Mouse (Mus musculus) olfactory bulb, adult 2 months (tissue): ENCODE data around the gene Wdr38. TPM values are rescaled to one million over a fixed set of nuclear protein-coding genes. Genes with fewer than 3 reads are reported as not detected.
"Not testable (repeated sequence)": the region's sequence is repeated elsewhere in the genome, so short reads cannot be mapped to it uniquely, and the experiment has no call there.

Experiments
- H3K27ac ChIP-seq: fragments of 200-500 bp; 2 replicates; pipeline ENCODE4 v1.5.1; 2012; ENCODE audit warnings: low read depth, low read length; ENCODE audit not compliant: insufficient read depth
- H3K4me1 ChIP-seq: fragments of 200-500 bp; 2 replicates; pipeline ENCODE4 v1.6.1; 2012; ENCODE audit warnings: low read length; ENCODE audit not compliant: control insufficient read depth, insufficient read depth
- H3K4me3 ChIP-seq: fragments of 200-500 bp; 2 replicates; pipeline ENCODE4 v1.5.1; 2012; ENCODE audit warnings: mild to moderate bottlenecking, low read depth, low read length, moderate library complexity; ENCODE audit not compliant: insufficient read depth
- CTCF ChIP-seq: fragments of 200-500 bp; IDR thresholded peaks from 2 replicates; pipeline ENCODE4 v1.5.1; 2012; ENCODE audit warnings: low read depth, mild to moderate bottlenecking, low read length, moderate library complexity; ENCODE audit not compliant: insufficient read depth
- POLR2A ChIP-seq: fragments of 200-500 bp; IDR thresholded peaks from 2 replicates; pipeline ENCODE4 v1.6.1; 2012; ENCODE audit warnings: mild to moderate bottlenecking, low read depth, low read length, moderate library complexity; ENCODE audit not compliant: insufficient read depth
- WGBS: fragments of 180-500 bp; shearing (Covaris S2); methylation state at CpG from one replicate; pipeline ENCODE4 v1.1.7; 2018; 5-methylcytosine and 5-hydroxymethylcytosine counted together
- polyA plus RNA-seq: library from polyadenylated mRNA; stranded (reverse); fragments of >200 nt; gene quantifications from 2 replicates; pipeline ENCODE4 v1.2.4, GENCODE M21; 2012; ENCODE audit warnings: low replicate concordance; ENCODE audit not compliant: missing spikeins, insufficient read depth, insufficient read length

Wdr38 gene
- polyA plus RNA-seq, 1 experiment: not detected

GRCm38 (mm10) chr2:39004372-39004771 lies 7.1 kb downstream of the Wdr38 start:
- TF ChIP-seq CTCF (no peak), POLR2A (no peak)
- peaks cover 9% of the 10 kb centered on the region for H3K4me1 ChIP-seq
- H3K4me3 ChIP-seq: peak overlapping the region; percentile 55
- no peak overlapping the region for H3K27ac ChIP-seq
- under 1% methylated on average over 11 of the region's 11 CpGs for WGBS

GRCm38 (mm10) chr2:39004880-39005435 lies 7.7 kb downstream of the Wdr38 start, which contains the start of gene Arpc5l:
Gene Arpc5l (plus strand): TSS chr2:39005348.
- WGBS: under 1% methylated on average over 57 of the region's 58 CpGs

GRCm38 (mm10) chr2:39005574-39006079 lies 8.4 kb downstream of the Wdr38 start, which contains the start of gene Rpl35:
Gene Rpl35 (minus strand): TSS chr2:39005624.
- Histone ChIP-seq H3K4me1 (peaks cover 9% of the 10 kb centered on the region), H3K27ac (no peak within 1 kb of the TSS), H3K4me3 (peak within 1 kb of the TSS; percentile 81)
- TF ChIP-seq POLR2A (no peak), CTCF (no peak)
- 12% methylated on average over 15 of the region's 15 CpGs for WGBS

More at GRCm38 (mm10) chr2:39004880-39005435, 7.7 kb downstream of the Wdr38 start, which contains the start of gene Arpc5l:
- Histone ChIP-seq H3K4me3 (peak within 1 kb of the TSS; percentile 81), H3K4me1 (peaks cover 9% of the 10 kb centered on the region), H3K27ac (no peak within 1 kb of the TSS)
- TF ChIP-seq CTCF (no peak), POLR2A (peak; percentile 63)

- TF ChIP-seq POLR2A: no peak
- TF ChIP-seq CTCF: no peak
- WGBS: 89% methylated on average over 14 of the region's 14 CpGs
- peaks cover 9% of the 10 kb centered on the region for H3K4me1 ChIP-seq
- no peak overlapping the region for H3K27ac ChIP-seq
- H3K4me3 ChIP-seq: no peak overlapping the region
These were observed 9.0 kb downstream of the Wdr38 start for GRCm38 (mm10) chr2:39006149-39006730.

GRCm38 (mm10) chr2:39007865-39008264 lies 10.6 kb downstream of the Wdr38 start:
- WGBS: under 1% methylated on average over 44 of the region's 44 CpGs
- peak; percentile 93 for TF ChIP-seq POLR2A
- no peak for TF ChIP-seq CTCF
- H3K4me1 ChIP-seq: peaks cover 13% of the 10 kb centered on the region

GRCm38 (mm10) chr2:39008350-39008851 lies 11.1 kb downstream of the Wdr38 start:
- Histone ChIP-seq H3K4me1 (peaks cover 12% of the 10 kb centered on the region), H3K27ac (peak overlapping the region; percentile 53), H3K4me3 (peak overlapping the region; percentile 89)
- TF ChIP-seq CTCF: no peak
- no peak for TF ChIP-seq POLR2A
- WGBS: under 1% methylated on average over 25 of the region's 25 CpGs

More at GRCm38 (mm10) chr2:39007865-39008264, 10.6 kb downstream of the Wdr38 start:
- Histone ChIP-seq H3K27ac (peak overlapping the region; percentile 74), H3K4me3 (peak overlapping the region; percentile 89)

GRCm38 (mm10) chr2:39008954-39009365 lies 11.7 kb downstream of the Wdr38 start:
- Histone ChIP-seq H3K4me3 (peak overlapping the region; percentile 89), H3K27ac (no peak overlapping the region), H3K4me1 (peaks cover 6% of the 10 kb centered on the region)
- TF ChIP-seq POLR2A (no peak), CTCF (no peak)
- WGBS: 16% methylated on average over 3 of the region's 3 CpGs

GRCm38 (mm10) chr2:39010144-39010543 lies 12.9 kb downstream of the Wdr38 start:
- not testable (repeated sequence) for H3K4me3 ChIP-seq, H3K27ac ChIP-seq, H3K4me1 ChIP-seq
- WGBS: 90% methylated on average over 5 of the region's 5 CpGs

- H3K27ac ChIP-seq: no peak overlapping the region
- H3K4me3 ChIP-seq: no peak overlapping the region
These were observed 14.0 kb downstream of the Wdr38 start for GRCm38 (mm10) chr2:39011264-39011663.

More at GRCm38 (mm10) chr2:39011264-39011663, 14.0 kb downstream of the Wdr38 start:
- TF ChIP-seq POLR2A (no peak), CTCF (no peak)
- H3K4me1 ChIP-seq: peaks cover 6% of the 10 kb centered on the region
